In genomic region chr3:110187401-110187948, GRCm38 (mm10) we compare ENCODE assay signal across 24 mouse cellular contexts. TPM values are rescaled to one million over a fixed set of nuclear protein-coding genes. Genes with fewer than 3 reads are reported as not detected.
"Had no signal": no experiment of that assay in that cellular context is flagged by ENCODE, and none has a peak within 500 bp of the region (broad histone marks: within the 10 kb centered on the region; RNA-seq: fewer than 3 reads in every experiment).

No protein-coding gene starts in this region.

- H3K27me3 ChIP-seq: heart, embryonic 13.5 days; heart, embryonic 15.5 days; hindbrain, embryonic 13.5 days; hindbrain, embryonic 15.5 days; limb, embryonic 13.5 days; limb, embryonic 15.5 days; liver, embryonic 12.5 days had no signal

- H3K9me3 ChIP-seq: heart, embryonic 13.5 days; heart, embryonic 15.5 days; hindbrain, embryonic 13.5 days; hindbrain, embryonic 15.5 days; limb, embryonic 13.5 days; limb, embryonic 15.5 days; liver, embryonic 12.5 days had no signal

- H3K9ac ChIP-seq: heart, embryonic 13.5 days; heart, embryonic 15.5 days; hindbrain, embryonic 13.5 days; hindbrain, embryonic 15.5 days; limb, embryonic 13.5 days; limb, embryonic 15.5 days; liver, embryonic 12.5 days; liver, embryonic 14.5 days had no signal

- H3K4me2 ChIP-seq: heart, embryonic 11.5 days; heart, embryonic 13.5 days; heart, embryonic 15.5 days; hindbrain, embryonic 13.5 days; hindbrain, embryonic 15.5 days; limb, embryonic 13.5 days; limb, embryonic 15.5 days; liver, embryonic 12.5 days had no signal

- DNase-seq: gastrocnemius, postnatal 14 days; gastrocnemius, postnatal 36 days; heart, adult 11 months; heart, adult 2 months; heart, postnatal 14 days; heart, postnatal 36 days; kidney, adult 18-20 months; layer of hippocampus, adult 9-11 months; layer of hippocampus, postnatal 36 days; left cerebral cortex, postnatal 4 days; lung, adult 18-20 months had no signal

- H3K36me3 ChIP-seq: heart, embryonic 13.5 days; heart, embryonic 15.5 days; hindbrain, embryonic 13.5 days; hindbrain, embryonic 15.5 days; limb, embryonic 13.5 days; limb, embryonic 15.5 days; liver, embryonic 12.5 days had no signal

- H3K4me3 ChIP-seq: heart, adult 2 months; heart, embryonic 13.5 days; heart, embryonic 15.5 days; hindbrain, embryonic 13.5 days; hindbrain, embryonic 15.5 days; limb, embryonic 13.5 days; limb, embryonic 15.5 days; liver, embryonic 12.5 days had no signal

- ATAC-seq: forebrain, embryonic 16.5 days; hindbrain, postnatal 0 days; intestine, embryonic 16.5 days; liver, embryonic 12.5 days had no signal

- H3K4me1 ChIP-seq: heart, embryonic 13.5 days; heart, embryonic 15.5 days; hindbrain, embryonic 13.5 days; hindbrain, embryonic 15.5 days; limb, embryonic 13.5 days; limb, embryonic 15.5 days; liver, embryonic 12.5 days had no signal

- H3K27ac ChIP-seq: heart, adult 2 months; heart, embryonic 13.5 days; heart, embryonic 15.5 days; hindbrain, embryonic 13.5 days; hindbrain, embryonic 15.5 days; hindbrain, postnatal 0 days; limb, embryonic 13.5 days; limb, embryonic 15.5 days; liver, embryonic 12.5 days; liver, embryonic 14.5 days had no signal

RNA-seq across cellular contexts. Expression of gene Ntng1, which starts 43.7 kb away (rescaled TPM):
- total RNA-seq: hematopoietic stem cell, adult 5-6 weeks had no signal
